Mouse (Mus musculus) liver, embryonic 16.5 days (tissue): Measurements from ENCODE around the gene Pum2. TPM values are rescaled to one million over a fixed set of nuclear protein-coding genes. Genes with fewer than 3 reads are reported as not detected.
A peak's percentile ranks its signal among the peaks of the same experiment; 100 is the strongest.

Source experiments
- ATAC-seq: fragments of 200-750 bp; cut with Nextera tagmentation; 2 replicates; pipeline ENCODE4 v1.8.0; 2017; ENCODE audit warnings: low read depth, mild to moderate bottlenecking, moderate number of reproducible peaks, moderate library complexity
- H3K27ac ChIP-seq: fragments of 300-500 bp; sonication (generic); 2 replicates; pipeline ENCODE4 v1.5.1; 2014; ENCODE audit warnings: mild to moderate bottlenecking, low read length
- H3K27me3 ChIP-seq: fragments of 300-500 bp; sonication (generic); 2 replicates; pipeline ENCODE4 v1.6.1; 2014; ENCODE audit warnings: low read depth, low read length, mixed read lengths; ENCODE audit not compliant: control insufficient read depth, insufficient read depth
- H3K36me3 ChIP-seq: fragments of 300-500 bp; sonication (generic); 2 replicates; pipeline ENCODE4 v1.6.1; 2014; ENCODE audit warnings: mild to moderate bottlenecking; ENCODE audit not compliant: control insufficient read depth, insufficient read depth
- H3K4me1 ChIP-seq: fragments of 300-500 bp; sonication (generic); 2 replicates; pipeline ENCODE4 v1.6.1; 2014; ENCODE audit warnings: low read depth, low read length, mixed read lengths; ENCODE audit not compliant: control insufficient read depth
- H3K4me2 ChIP-seq: fragments of 300-500 bp; sonication (generic); 2 replicates; pipeline ENCODE4 v1.6.1; 2014; ENCODE audit warnings: low read depth, low read length, mixed read lengths
- H3K4me3 ChIP-seq: fragments of 300-500 bp; sonication (generic); 2 replicates; pipeline ENCODE4 v1.5.1; 2014; ENCODE audit warnings: low read depth, mild to moderate bottlenecking, low read length
- H3K9ac ChIP-seq: fragments of 300-500 bp; sonication (generic); 2 replicates; pipeline ENCODE4 v1.6.1; 2014; ENCODE audit warnings: low read depth, low read length
- H3K9me3 ChIP-seq: fragments of 300-500 bp; sonication (generic); replicated peaks from 2 replicates; pipeline ENCODE4 v1.6.1; 2016; ENCODE audit warnings: low read length; ENCODE audit not compliant: control insufficient read depth
- WGBS: fragments of 180-500 bp; shearing (Covaris S2); extraction: QIAGEN DNeasy Blood & Tissue Kit; methylation state at CpG from one replicate; pipeline ENCODE4 v1.1.7; 2014; ENCODE audit not compliant: insufficient replicate concordance; 5-methylcytosine and 5-hydroxymethylcytosine counted together
- polyA plus RNA-seq: library from polyadenylated mRNA; unstranded; fragments of >200 nt; fragmentation: Nextera tagmentation; extraction: Ambion mirVana; gene quantifications from 2 replicates; pipeline ENCODE4 v1.2.1, GENCODE M21; 2015

Gene Pum2
- polyA plus RNA-seq, 1 experiment from 2014 or later, result 14.0 TPM

- H3K9me3 ChIP-seq, result no peaks in the 10 kb centered on the region
- no peaks in the 10 kb centered on the region for H3K36me3 ChIP-seq
- H3K4me3 ChIP-seq, result no peak overlapping the region
- H3K27me3 ChIP-seq, result no peaks in the 10 kb centered on the region
- ATAC-seq, result no peak
- H3K4me1 ChIP-seq, result peaks cover 12% of the 10 kb centered on the region
- H3K4me2 ChIP-seq, result no peak overlapping the region
- WGBS, result 59% methylated on average over 9 of the region's 9 CpGs
- H3K9ac ChIP-seq, result no peak overlapping the region
- H3K27ac ChIP-seq, result no peak overlapping the region
Measured at GRCm38 (mm10) chr12:8784189-8784588, 110.3 kb downstream of the Pum2 start.

DNA sequence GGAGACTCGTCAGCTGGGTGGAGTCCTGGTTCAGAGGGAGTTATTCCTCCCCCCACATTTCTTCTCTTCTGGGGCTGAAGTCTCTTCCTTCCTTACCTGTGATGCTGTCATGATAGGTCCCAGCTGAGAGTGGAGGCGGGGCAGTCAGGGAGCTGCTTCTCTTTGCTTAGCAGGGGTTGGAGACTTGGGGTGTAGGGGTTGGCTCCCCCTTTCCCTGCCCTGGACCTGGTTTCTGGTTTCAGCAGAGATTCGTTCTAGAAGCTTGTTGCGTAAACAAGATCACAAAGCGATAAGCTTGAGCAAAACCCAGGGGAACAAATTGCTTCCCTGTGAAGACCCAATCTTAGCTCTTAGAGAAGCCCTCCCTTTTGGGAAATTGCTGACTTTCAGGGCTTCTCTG is 112.5 kb downstream of the Pum2 start:
- no peak overlapping the region for H3K9ac ChIP-seq
- no peaks in the 10 kb centered on the region for H3K9me3 ChIP-seq
- H3K36me3 ChIP-seq, result 0 out of 2 replicates have a peak, but pooled peaks cover 3% of the 10 kb centered on the region
- H3K4me2 ChIP-seq, result no peak overlapping the region
- no peak overlapping the region for H3K4me3 ChIP-seq
- H3K4me1 ChIP-seq, result peaks cover 5% of the 10 kb centered on the region
- ATAC-seq, result no peak
- 54% methylated on average over 5 of the region's 5 CpGs for WGBS
- H3K27ac ChIP-seq, result no peak overlapping the region
- H3K27me3 ChIP-seq, result no peaks in the 10 kb centered on the region

- H3K27me3 ChIP-seq, result no peaks in the 10 kb centered on the region
- no peak overlapping the region for H3K27ac ChIP-seq
- peaks cover 1% of the 10 kb centered on the region for H3K4me1 ChIP-seq
- no peaks in the 10 kb centered on the region for H3K9me3 ChIP-seq
- no peak overlapping the region for H3K4me2 ChIP-seq
- H3K36me3 ChIP-seq, result 0 out of 2 replicates have a peak, but pooled peaks cover 3% of the 10 kb centered on the region
- 62% methylated on average over 12 of the region's 12 CpGs for WGBS
- no peak overlapping the region for H3K9ac ChIP-seq
- ATAC-seq, result no peak
- no peak overlapping the region for H3K4me3 ChIP-seq
Measured at GRCm38 (mm10) chr12:8786984-8787730, 113.2 kb downstream of the Pum2 start.

GRCm38 (mm10) chr12:8788469-8788868 is 114.5 kb downstream of the Pum2 start:
- no peak overlapping the region for H3K27ac ChIP-seq
- H3K27me3 ChIP-seq, result no peaks in the 10 kb centered on the region
- no peak for ATAC-seq
- H3K4me1 ChIP-seq, result peaks cover 2% of the 10 kb centered on the region
- H3K9ac ChIP-seq, result no peak overlapping the region
- 0 out of 2 replicates have a peak, but pooled peaks cover 3% of the 10 kb centered on the region for H3K36me3 ChIP-seq
- WGBS, result 43% methylated on average over 3 of the region's 3 CpGs
- H3K9me3 ChIP-seq, result no peaks in the 10 kb centered on the region
- H3K4me2 ChIP-seq, result no peak overlapping the region
- no peak overlapping the region for H3K4me3 ChIP-seq

DNA sequence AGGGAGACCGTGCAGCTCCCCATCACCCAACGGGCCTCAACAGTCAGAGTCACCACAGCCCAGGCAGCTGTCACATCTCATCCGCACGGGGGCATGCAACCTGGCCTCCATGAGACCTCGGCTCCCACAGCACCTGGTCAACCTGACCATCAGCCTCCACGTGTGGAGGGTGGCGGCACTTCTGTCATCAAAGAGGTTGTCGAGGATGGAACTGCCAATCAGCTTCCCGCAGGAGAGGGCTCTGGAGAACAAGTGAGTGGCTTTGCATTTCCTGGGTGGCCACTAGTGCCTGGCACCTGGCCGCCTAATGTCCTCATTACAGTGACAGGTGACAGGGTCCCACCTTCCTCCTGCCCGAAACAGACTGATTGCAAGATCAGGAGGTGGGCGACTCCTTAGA is 116.7 kb downstream of the Pum2 start:
- 0 out of 2 replicates have a peak, but pooled peaks cover 3% of the 10 kb centered on the region for H3K36me3 ChIP-seq
- no peak overlapping the region for H3K9ac ChIP-seq
- peaks cover 2% of the 10 kb centered on the region for H3K4me1 ChIP-seq
- H3K27ac ChIP-seq, result no peak overlapping the region
- no peak overlapping the region for H3K4me3 ChIP-seq
- WGBS, result 77% methylated on average over 12 of the region's 12 CpGs
- H3K4me2 ChIP-seq, result no peak overlapping the region
- no peaks in the 10 kb centered on the region for H3K27me3 ChIP-seq
- no peaks in the 10 kb centered on the region for H3K9me3 ChIP-seq
- ATAC-seq, result no peak

- H3K9ac ChIP-seq, result no peak overlapping the region
- no peak overlapping the region for H3K4me3 ChIP-seq
- 0 out of 2 replicates have a peak, but pooled peaks cover 3% of the 10 kb centered on the region for H3K36me3 ChIP-seq
- H3K27me3 ChIP-seq, result no peaks in the 10 kb centered on the region
- peak overlapping the region; percentile 37 for H3K27ac ChIP-seq
- H3K4me1 ChIP-seq, result peaks cover 2% of the 10 kb centered on the region
- peak; percentile 83 for ATAC-seq
- no peak overlapping the region for H3K4me2 ChIP-seq
- 62% methylated on average over 2 of the region's 2 CpGs for WGBS
- H3K9me3 ChIP-seq, result no peaks in the 10 kb centered on the region
Measured at GRCm38 (mm10) chr12:8793410-8794051, 119.6 kb downstream of the Pum2 start.

GRCm38 (mm10) chr12:8797936-8798335 is 124.0 kb downstream of the Pum2 start:
- no peak overlapping the region for H3K27ac ChIP-seq
- 72% methylated on average over 7 of the region's 7 CpGs for WGBS

GRCm38 (mm10) chr12:8798486-8799020 is 124.6 kb downstream of the Pum2 start:
- Histone ChIP-seq H3K4me3 (no peak overlapping the region), H3K9ac (no peak overlapping the region), H3K27ac (no peak overlapping the region), H3K9me3 (no peaks in the 10 kb centered on the region), H3K4me1 (no peaks in the 10 kb centered on the region; the same call in 1 of the 2 replicates), H3K36me3 (no peaks in the 10 kb centered on the region), H3K4me2 (no peak overlapping the region), H3K27me3 (no peaks in the 10 kb centered on the region)
- ATAC-seq, result no peak
- 41% methylated on average over 9 of the region's 9 CpGs for WGBS

More at GRCm38 (mm10) chr12:8797936-8798335, 124.0 kb downstream of the Pum2 start:
- H3K9ac ChIP-seq, result no peak overlapping the region
- no peak for ATAC-seq
- no peaks in the 10 kb centered on the region for H3K36me3 ChIP-seq
- H3K9me3 ChIP-seq, result no peaks in the 10 kb centered on the region
- H3K27me3 ChIP-seq, result no peaks in the 10 kb centered on the region
- no peak overlapping the region for H3K4me3 ChIP-seq
- peaks cover 2% of the 10 kb centered on the region for H3K4me1 ChIP-seq
- H3K4me2 ChIP-seq, result no peak overlapping the region
